In genomic region chr11:120980427-120981035, GRCm38 (mm10) we compare ENCODE assay signal across 9 mouse cellular contexts. TPM values are rescaled to one million over a fixed set of nuclear protein-coding genes. Genes with fewer than 3 reads are reported as not detected.
DNase-seq lines count a peak whose midpoint lies in the region; ATAC-seq and TF ChIP-seq lines count a peak whose summit lies in the region.
"Had no signal": no experiment of that assay in that cellular context is flagged by ENCODE, and none has a peak within 500 bp of the region (broad histone marks: within the 10 kb centered on the region; RNA-seq: fewer than 3 reads in every experiment).

No protein-coding gene starts in this region.

- TF ChIP-seq POLR2A in cerebellum, adult 2 months (IDR thresholded peaks at IDR 0.05; ENCODE audit: borderline replicate concordance, insufficient read depth, low read length): no peak

- peak; percentile 50 for DNase-seq in kidney, adult 18-20 months
- no peak for DNase-seq in urinary bladder, adult 2 months (ENCODE audit: low spot score)
- no peak for DNase-seq in cerebellum, adult 2 months
- no peak for DNase-seq in layer of hippocampus, adult 11-12 months (ENCODE audit: low spot score)
- DNase-seq: layer of hippocampus, postnatal 36 days had no signal

- TF ChIP-seq CTCF in cerebellum, adult 2 months (IDR thresholded peaks at IDR 0.05; ENCODE audit: borderline replicate concordance, insufficient read depth, low read depth, low read length): no peak

- H3K27me3 ChIP-seq in kidney, embryonic 16.5 days (ENCODE audit: insufficient read depth, low read length): no peaks in the 10 kb centered on the region
- H3K27me3 ChIP-seq in heart, embryonic 15.5 days: no peaks in the 10 kb centered on the region
- H3K27me3 ChIP-seq in liver, embryonic 15.5 days: no peaks in the 10 kb centered on the region
- H3K27me3 ChIP-seq in stomach, embryonic 15.5 days (replicated peaks): no peaks in the 10 kb centered on the region
- no peaks in the 10 kb centered on the region for H3K27me3 ChIP-seq in cerebellum, adult 2 months (ENCODE audit: control insufficient read depth, insufficient read depth, low read length)

- no peak overlapping the region for H3K9ac ChIP-seq in kidney, embryonic 16.5 days (replicated peaks; ENCODE audit: low read length)
- H3K9ac ChIP-seq in heart, embryonic 15.5 days: no peak overlapping the region
- peak overlapping the region; percentile 45 for H3K9ac ChIP-seq in liver, embryonic 15.5 days
- no peak overlapping the region for H3K9ac ChIP-seq in stomach, embryonic 15.5 days

- ATAC-seq in kidney, embryonic 16.5 days (ENCODE audit: low FRiP score, low TSS enrichment): no peak
- ATAC-seq in heart, embryonic 15.5 days (replicated peaks; ENCODE audit: insufficient number of reproducible peaks, insufficient read depth, low FRiP score, low read depth): no peak
- ATAC-seq in liver, embryonic 15.5 days (ENCODE audit: insufficient read depth): peak; percentile 94
- ATAC-seq in stomach, embryonic 15.5 days (ENCODE audit: insufficient read depth, low FRiP score, low read depth): peak; percentile 78; the same call in 1 of the 2 replicates

- H3K27ac ChIP-seq in kidney, embryonic 16.5 days (ENCODE audit: low read length): no peak overlapping the region
- peak overlapping the region; percentile 33 for H3K27ac ChIP-seq in heart, embryonic 15.5 days
- peak overlapping the region; percentile 97 for H3K27ac ChIP-seq in liver, embryonic 15.5 days (replicated peaks)
- H3K27ac ChIP-seq in stomach, embryonic 15.5 days: peak overlapping the region; percentile 52; the same call in 1 of the 2 replicates
- H3K27ac ChIP-seq in cerebellum, adult 2 months (ENCODE audit: insufficient read depth, low read length): no peak overlapping the region

- no peaks in the 10 kb centered on the region for H3K9me3 ChIP-seq in kidney, embryonic 16.5 days (ENCODE audit: low read length)
- no peaks in the 10 kb centered on the region for H3K9me3 ChIP-seq in heart, embryonic 15.5 days (replicated peaks)
- H3K9me3 ChIP-seq in liver, embryonic 15.5 days (replicated peaks): no peaks in the 10 kb centered on the region
- no peaks in the 10 kb centered on the region for H3K9me3 ChIP-seq in stomach, embryonic 15.5 days

- peaks cover 61% of the 10 kb centered on the region for H3K36me3 ChIP-seq in kidney, embryonic 16.5 days (ENCODE audit: insufficient read depth, low read length)
- H3K36me3 ChIP-seq in heart, embryonic 15.5 days: peaks cover 58% of the 10 kb centered on the region
- H3K36me3 ChIP-seq in liver, embryonic 15.5 days (replicated peaks): peaks cover 93% of the 10 kb centered on the region
- peaks cover 31% of the 10 kb centered on the region for H3K36me3 ChIP-seq in stomach, embryonic 15.5 days

- WGBS in kidney, embryonic 16.5 days: 67% methylated on average over 9 of the region's 9 CpGs
- 42% methylated on average over 9 of the region's 9 CpGs for WGBS in heart, embryonic 15.5 days
- 23% methylated on average over 9 of the region's 9 CpGs for WGBS in liver, embryonic 15.5 days (ENCODE audit: insufficient replicate concordance)
- 73% methylated on average over 9 of the region's 9 CpGs for WGBS in stomach, embryonic 15.5 days
- 54% methylated on average over 9 of the region's 9 CpGs for WGBS in cerebellum, adult 2 months

- H3K4me3 ChIP-seq in kidney, embryonic 16.5 days (ENCODE audit: low read length): no peak overlapping the region
- no peak overlapping the region for H3K4me3 ChIP-seq in heart, embryonic 15.5 days
- H3K4me3 ChIP-seq in liver, embryonic 15.5 days (replicated peaks): peak overlapping the region; percentile 39
- no peak overlapping the region for H3K4me3 ChIP-seq in stomach, embryonic 15.5 days (replicated peaks)
- H3K4me3 ChIP-seq in cerebellum, adult 2 months (replicated peaks; ENCODE audit: insufficient read depth, low read depth, low read length): no peak overlapping the region

- 0 out of 2 replicates have a peak, but pooled peaks cover 2% of the 10 kb centered on the region for H3K4me1 ChIP-seq in kidney, embryonic 16.5 days (ENCODE audit: insufficient read depth, low read length)
- H3K4me1 ChIP-seq in heart, embryonic 15.5 days (replicated peaks): peaks cover 31% of the 10 kb centered on the region
- peaks cover 71% of the 10 kb centered on the region for H3K4me1 ChIP-seq in liver, embryonic 15.5 days (replicated peaks)
- no peaks in the 10 kb centered on the region for H3K4me1 ChIP-seq in stomach, embryonic 15.5 days
- H3K4me1 ChIP-seq in cerebellum, adult 2 months (ENCODE audit: control insufficient read depth, insufficient read depth, low read length): peaks cover 6% of the 10 kb centered on the region; the same call in 1 of the 2 replicates

- H3K4me2 ChIP-seq in kidney, embryonic 16.5 days (replicated peaks; ENCODE audit: low read depth, low read length): no peak overlapping the region
- H3K4me2 ChIP-seq in heart, embryonic 15.5 days: no peak overlapping the region
- H3K4me2 ChIP-seq in liver, embryonic 15.5 days: peak overlapping the region; percentile 66
- H3K4me2 ChIP-seq in stomach, embryonic 15.5 days: no peak overlapping the region

RNA-seq across cellular contexts. Expression of gene Csnk1d, which starts 10.6 kb away (rescaled TPM):
- 150 and 154 TPM in 2 replicates for polyA plus RNA-seq in kidney, embryonic 16.5 days (2015; fragmentation: Nextera tagmentation; extraction: Ambion mirVana)
- polyA plus RNA-seq in heart, embryonic 15.5 days (2015; fragmentation: Nextera tagmentation; extraction: Ambion mirVana): 59.5 and 79.0 TPM in 2 replicates
- polyA plus RNA-seq in liver, embryonic 15.5 days (2015; fragmentation: Nextera tagmentation; extraction: Ambion mirVana): 36.1 and 38.5 TPM in 2 replicates
- polyA plus RNA-seq in stomach, embryonic 15.5 days (2015; fragmentation: Nextera tagmentation; extraction: Ambion mirVana): 110 and 119 TPM in 2 replicates
- 106 and 110 TPM in 2 replicates for polyA plus RNA-seq in urinary bladder, adult 2 months (2012; rRNA removed)
- polyA plus RNA-seq in cerebellum, adult 2 months (2012; rRNA removed): 110 and 111 TPM in 2 replicates

RNA-seq across cellular contexts. Expression of gene Slc16a3, which starts 32.3 kb away (rescaled TPM):
- polyA plus RNA-seq in kidney, embryonic 16.5 days (2015; fragmentation: Nextera tagmentation; extraction: Ambion mirVana): 63.5 and 66.4 TPM in 2 replicates
- polyA plus RNA-seq in heart, embryonic 15.5 days (2015; fragmentation: Nextera tagmentation; extraction: Ambion mirVana): 158 and 159 TPM in 2 replicates
- 73.5 and 82.2 TPM in 2 replicates for polyA plus RNA-seq in liver, embryonic 15.5 days (2015; fragmentation: Nextera tagmentation; extraction: Ambion mirVana)
- polyA plus RNA-seq in stomach, embryonic 15.5 days (2015; fragmentation: Nextera tagmentation; extraction: Ambion mirVana): 57.7 and 60.4 TPM in 2 replicates
- 16.5 and 17.3 TPM in 2 replicates for polyA plus RNA-seq in urinary bladder, adult 2 months (2012; rRNA removed)
- 1.6 and 1.9 TPM in 2 replicates for polyA plus RNA-seq in cerebellum, adult 2 months (2012; rRNA removed)

RNA-seq across cellular contexts. Expression of gene Ccdc57, which starts 47.9 kb away (rescaled TPM):
- 8.6 and 9.2 TPM in 2 replicates for polyA plus RNA-seq in kidney, embryonic 16.5 days (2015; fragmentation: Nextera tagmentation; extraction: Ambion mirVana)
- 3.5 and 4.5 TPM in 2 replicates for polyA plus RNA-seq in heart, embryonic 15.5 days (2015; fragmentation: Nextera tagmentation; extraction: Ambion mirVana)
- polyA plus RNA-seq in liver, embryonic 15.5 days (2015; fragmentation: Nextera tagmentation; extraction: Ambion mirVana): 1.8 TPM in 2 replicates
- 4.5 and 5.6 TPM in 2 replicates for polyA plus RNA-seq in stomach, embryonic 15.5 days (2015; fragmentation: Nextera tagmentation; extraction: Ambion mirVana)
- polyA plus RNA-seq in urinary bladder, adult 2 months (2012; rRNA removed): 3.8 and 4.1 TPM in 2 replicates
- polyA plus RNA-seq in cerebellum, adult 2 months (2012; rRNA removed): 4.4 TPM in 2 replicates

RNA-seq across cellular contexts. Expression of gene Cd7, which starts 58.7 kb away (rescaled TPM):
- polyA plus RNA-seq in kidney, embryonic 16.5 days (2015; fragmentation: Nextera tagmentation; extraction: Ambion mirVana): 0.97 TPM in 1 of 2 replicates, not detected in the other
- polyA plus RNA-seq in heart, embryonic 15.5 days (2015; fragmentation: Nextera tagmentation; extraction: Ambion mirVana): 0.74 and 3.4 TPM in 2 replicates
- 0.70 and 0.97 TPM in 2 replicates for polyA plus RNA-seq in liver, embryonic 15.5 days (2015; fragmentation: Nextera tagmentation; extraction: Ambion mirVana)
- polyA plus RNA-seq in stomach, embryonic 15.5 days (2015; fragmentation: Nextera tagmentation; extraction: Ambion mirVana): 2.6 and 3.3 TPM in 2 replicates
- polyA plus RNA-seq in urinary bladder, adult 2 months (2012; rRNA removed): 1.1 and 1.6 TPM in 2 replicates
- 0.11 and 0.19 TPM in 2 replicates for polyA plus RNA-seq in cerebellum, adult 2 months (2012; rRNA removed)

Comparison
In these comparisons a context has a peak if more than half of its experiments do, and no peak if none do; other contexts are left out.
1. ATAC-seq: peak in liver, embryonic 15.5 days (single experiment) and stomach, embryonic 15.5 days (single experiment); none in kidney, embryonic 16.5 days (single experiment) and heart, embryonic 15.5 days (single experiment).
2. H3K27ac ChIP-seq: peak in heart, embryonic 15.5 days (single experiment), liver, embryonic 15.5 days (single experiment) and stomach, embryonic 15.5 days (single experiment); none in kidney, embryonic 16.5 days (single experiment) and cerebellum, adult 2 months (single experiment).